Mouse (Mus musculus) inflammation-experienced regulatory T-cells, adult 16 weeks (primary cell): ENCODE measurements around the gene Hist1h4h. TPM values are rescaled to one million over a fixed set of nuclear protein-coding genes. Genes with fewer than 3 reads are reported as not detected.

Experiments used
- polyA plus RNA-seq: library from polyadenylated mRNA; unstranded; fragments of 100-300 nt; shearing (Covaris generic); gene quantifications from one replicate; pipeline ENCODE4 v1.2.1, GENCODE M21; 2017

Gene Hist1h4h
- polyA plus RNA-seq = 4.6 TPM

GRCm38 (mm10) chr13:23530901-23531875 lies at the start of gene Hist1h4h:
TSS of gene Hist1h4h (plus strand) at chr13:23531050.

GRCm38 (mm10) chr13:23488400-23489322 lies 42.2 kb upstream of the Hist1h4h start, which contains the start of gene Btn2a2:
TSS of gene Btn2a2 (minus strand) at chr13:23488857.

GRCm38 (mm10) chr13:23533560-23534367 lies 2.9 kb downstream of the Hist1h4h start, which contains the start of gene Hist1h2af:
TSS of gene Hist1h2af (plus strand) at chr13:23533906.

GRCm38 (mm10) chr13:23535137-23536075 lies 4.6 kb downstream of the Hist1h4h start, which contains the start of gene Hist1h3g:
TSS of gene Hist1h3g (plus strand) at chr13:23535422.

GRCm38 (mm10) chr13:23542999-23543607 lies 12.3 kb downstream of the Hist1h4h start, which contains the start of gene Hist1h2bh:
TSS of gene Hist1h2bh (minus strand) at chr13:23543392.

GRCm38 (mm10) chr13:23543965-23544786 lies 13.3 kb downstream of the Hist1h4h start, which contains the start of gene Hist1h3f:
TSS of gene Hist1h3f (plus strand) at chr13:23544052.

GRCm38 (mm10) chr13:23551146-23551834 lies 20.4 kb downstream of the Hist1h4h start, which contains the start of gene Hist1h4f:
TSS of gene Hist1h4f (minus strand) at chr13:23551648.

GRCm38 (mm10) chr13:23552962-23553361 lies 22.1 kb downstream of the Hist1h4h start, which contains the start of gene Hist1h1d:
TSS of gene Hist1h1d (plus strand) at chr13:23553262.

GRCm38 (mm10) chr13:23561883-23562659 lies 31.2 kb downstream of the Hist1h4h start, which contains the start of gene Hist1h3e:
TSS of gene Hist1h3e (minus strand) at chr13:23562369.

GRCm38 (mm10) chr13:23571022-23571503 lies 40.2 kb downstream of the Hist1h4h start, which contains the start of the genes Hist1h2ae and Hist1h2bg:
TSS of gene Hist1h2ae (minus strand) at chr13:23571220.
TSS of gene Hist1h2bg (plus strand) at chr13:23571396.

GRCm38 (mm10) chr13:23573898-23574524 lies 43.2 kb downstream of the Hist1h4h start, which contains the start of the genes Hist1h2bf and Hist1h2ad:
TSS of gene Hist1h2bf (minus strand) at chr13:23574196.
TSS of gene Hist1h2ad (plus strand) at chr13:23574381.

GRCm38 (mm10) chr13:23575271-23575851 lies 44.5 kb downstream of the Hist1h4h start, which contains the start of gene Hist1h3d:
TSS of gene Hist1h3d (plus strand) at chr13:23575763.

